Mouse (Mus musculus) hematopoietic stem cell, adult 5-6 weeks (primary cell): ENCODE results near the gene Lyl1. TPM values are rescaled to one million over a fixed set of nuclear protein-coding genes. Genes with fewer than 3 reads are reported as not detected.
A peak's percentile ranks its signal among the peaks of the same experiment; 100 is the strongest.
"Not testable (repeated sequence)": the region's sequence is repeated elsewhere in the genome, so short reads cannot be mapped to it uniquely, and the experiment has no call there.

Experiments
- ATAC-seq, 2 experiments: fragments of 125-278 bp in 1 of 2; replicated peaks in 1 of 2; 2 replicates each; pipeline ENCODE4 v1.8.0; 2016 to 2017; ENCODE audit warnings: inconsistent platforms in 2 of 2, mild to moderate bottlenecking in 2 of 2, moderate number of reproducible peaks in 2 of 2, low read depth in 1 of 2, moderate TSS enrichment in 1 of 2; ENCODE audit not compliant: low FRiP score in 2 of 2, poor library complexity in 2 of 2, severe bottlenecking in 2 of 2, insufficient read depth in 1 of 2, low TSS enrichment in 1 of 2
- total RNA-seq: library from RNA; stranded (forward); fragments of 172-1452, 232-1000 nt; gene quantifications from 2 replicates; pipeline ENCODE4 v1.2.3, GENCODE M21; 2017

Gene Lyl1
- total RNA-seq, 1 experiment from 2014 or later = 41.8 TPM

GRCm38 (mm10) chr8:84664566-84665384 lies 36.5 kb upstream of the Lyl1 start:
- peak; percentile 20 to 24; a peak in 3 of 4 replicates for ATAC-seq

DNA sequence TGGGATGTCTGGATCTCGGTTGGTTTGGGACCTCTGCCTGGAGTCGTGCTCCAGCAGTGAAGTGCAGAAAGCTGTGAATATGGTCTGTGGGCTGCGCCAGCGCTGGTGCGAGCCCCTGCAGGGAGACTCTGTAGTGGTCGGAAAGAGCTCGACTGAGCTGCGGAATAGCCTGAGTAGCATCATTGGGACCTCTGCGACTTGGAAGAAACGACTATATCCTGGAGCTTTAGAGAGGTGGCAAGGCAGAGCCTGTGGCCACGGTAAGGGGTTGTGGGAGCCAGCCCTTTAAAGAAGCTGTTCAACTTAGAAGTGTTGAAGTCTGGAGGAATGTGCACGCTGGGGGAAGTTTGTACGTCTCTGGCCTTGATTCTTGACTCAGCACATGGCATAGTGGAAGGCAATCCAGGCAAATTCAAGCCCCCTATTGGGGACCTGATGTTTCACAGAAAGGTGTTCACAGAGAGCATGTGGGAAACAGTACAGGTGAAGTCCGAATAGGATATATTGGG lies 35.8 kb upstream of the Lyl1 start:
- ATAC-seq = no peak

GRCm38 (mm10) chr8:84668081-84668480 lies 33.2 kb upstream of the Lyl1 start:
- ATAC-seq = no peak

- no peak for ATAC-seq
Measured at GRCm38 (mm10) chr8:84668731-84669485, 32.3 kb upstream of the Lyl1 start.

- ATAC-seq = not testable (repeated sequence)
Measured at GRCm38 (mm10) chr8:84670295-84671006, 30.8 kb upstream of the Lyl1 start.

DNA sequence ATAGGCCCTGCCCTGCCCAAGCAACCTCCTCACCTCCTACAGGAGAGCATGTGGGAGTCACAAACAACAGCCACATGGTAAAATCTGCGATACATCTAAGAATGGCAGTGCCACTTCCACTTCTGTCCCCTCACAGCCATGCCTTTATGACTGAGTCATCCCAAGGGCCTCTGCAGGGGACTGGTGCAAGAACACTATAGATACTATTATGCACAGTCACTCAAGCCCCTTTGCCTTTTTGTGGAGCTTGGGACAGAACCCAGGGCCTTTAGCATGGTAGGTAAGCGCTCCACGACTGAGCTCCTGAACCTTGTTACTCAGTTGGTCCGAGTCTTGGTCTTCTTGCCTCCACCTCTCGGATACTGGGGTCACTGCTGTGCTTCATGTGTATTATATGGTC lies 24.0 kb upstream of the Lyl1 start:
- ATAC-seq = no peak

DNA sequence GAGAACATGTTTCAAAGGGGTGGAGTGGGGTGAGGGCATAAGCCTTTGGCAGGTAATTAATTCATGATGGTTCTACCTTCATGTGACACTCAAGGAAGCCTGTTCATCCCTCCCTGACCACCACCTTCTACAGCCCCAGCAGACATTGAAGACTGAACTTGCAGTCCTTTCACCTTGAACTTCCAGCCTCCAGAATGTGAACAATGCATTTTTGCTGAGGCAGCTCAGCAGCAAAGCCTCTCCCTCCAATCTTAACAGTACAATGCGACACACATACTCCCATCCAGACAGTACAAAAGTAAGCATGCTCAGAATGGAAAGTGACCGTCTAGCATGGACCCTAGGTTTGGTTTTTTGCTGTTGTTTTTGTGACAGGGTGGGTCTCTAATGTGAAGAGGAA lies 19.8 kb upstream of the Lyl1 start:
- ATAC-seq = no peak

GRCm38 (mm10) chr8:84682257-84682656 lies 19.0 kb upstream of the Lyl1 start:
- ATAC-seq = no peak

GRCm38 (mm10) chr8:84684537-84684936 lies 16.7 kb upstream of the Lyl1 start:
- no peak for ATAC-seq

GRCm38 (mm10) chr8:84686191-84687002 lies 14.9 kb upstream of the Lyl1 start, which contains the start of gene Trmt1:
Gene Trmt1 (plus strand): TSS chr8:84686307.
- 0 out of 4 replicates have a peak, but pooled peaks of 1 of the 2 experiments have one; percentile 16 for ATAC-seq

- no peak for ATAC-seq
Measured at GRCm38 (mm10) chr8:84687003-84687704, 14.1 kb upstream of the Lyl1 start.

DNA sequence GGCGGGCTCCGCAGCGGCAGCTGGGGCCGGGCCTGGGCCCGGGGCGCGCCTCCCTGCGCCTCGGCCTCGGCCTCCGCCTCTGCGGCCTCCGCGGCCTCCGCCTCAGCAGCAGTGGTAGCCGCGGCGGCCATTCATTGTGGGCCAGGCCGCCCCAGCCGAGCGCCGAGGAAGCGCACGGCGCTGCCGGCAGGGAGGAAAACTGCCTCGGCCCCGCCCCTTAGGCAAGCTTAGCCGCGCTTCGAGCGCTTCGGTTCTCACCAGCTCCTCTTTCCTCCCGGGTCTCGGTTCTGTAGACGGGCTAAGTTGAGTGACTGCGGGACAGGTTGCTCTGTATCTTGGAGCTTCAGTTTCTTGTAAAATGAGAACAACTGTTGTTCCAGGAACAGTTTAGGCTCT lies 13.6 kb upstream of the Lyl1 start, which contains the start of gene Nacc1:
Gene Nacc1, minus strand, starts transcription at position 158 of the 396 bp plus-strand sequence.
- ATAC-seq = peak; percentile 75 to 80

GRCm38 (mm10) chr8:84689091-84689915 lies 12.0 kb upstream of the Lyl1 start:
- ATAC-seq = peak; percentile 78 to 82

DNA sequence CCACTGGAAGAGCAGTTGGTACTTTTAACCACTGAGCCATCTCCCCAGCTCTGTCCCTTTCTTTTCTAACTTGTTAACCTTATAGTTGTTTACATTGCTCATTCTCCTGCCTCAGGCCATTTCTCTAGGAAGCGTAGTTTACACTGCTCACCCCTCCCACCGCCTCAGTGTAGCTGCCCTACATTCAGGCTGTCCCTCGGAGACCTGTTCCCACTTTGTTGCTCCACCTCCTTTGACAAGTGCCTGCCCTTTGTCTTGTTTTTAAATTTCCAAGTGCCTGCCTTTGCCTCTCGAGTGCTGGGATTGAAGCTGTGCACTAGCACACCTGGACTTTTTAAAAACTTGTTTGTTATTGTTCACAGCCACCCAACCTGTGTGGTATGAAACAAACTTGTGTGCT lies 7.9 kb upstream of the Lyl1 start:
- ATAC-seq = no peak

DNA sequence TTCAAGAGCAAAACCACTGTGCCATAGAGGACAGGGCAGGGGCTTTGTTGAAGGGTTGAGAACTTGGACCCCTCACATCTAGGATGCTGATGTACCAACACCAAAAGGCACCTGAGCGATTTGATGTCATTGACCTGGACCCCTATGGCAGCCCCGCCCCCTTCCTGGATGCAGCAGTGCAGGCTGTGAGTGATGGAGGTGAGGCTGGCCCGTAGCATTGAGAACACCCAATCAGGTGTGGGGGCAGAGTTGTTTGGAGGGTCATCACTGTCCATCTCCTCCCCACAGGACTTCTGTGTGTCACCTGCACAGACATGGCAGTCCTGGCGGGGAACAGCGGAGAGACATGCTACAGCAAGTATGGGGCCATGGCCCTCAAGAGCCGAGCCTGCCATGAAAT lies 6.1 kb upstream of the Lyl1 start:
- no peak for ATAC-seq
